Mouse (Mus musculus) natural killer cell, adult 2 months (primary cell): Measurements from ENCODE around the gene Fbxl8.

Experiments
- DNase-seq, 2 experiments: peaks; one replicate each; pipeline ENCODE4 v3.0.0; 2022; ENCODE audit warnings: low spot score in 2 of 2

The Fbxl8 gene

DNA sequence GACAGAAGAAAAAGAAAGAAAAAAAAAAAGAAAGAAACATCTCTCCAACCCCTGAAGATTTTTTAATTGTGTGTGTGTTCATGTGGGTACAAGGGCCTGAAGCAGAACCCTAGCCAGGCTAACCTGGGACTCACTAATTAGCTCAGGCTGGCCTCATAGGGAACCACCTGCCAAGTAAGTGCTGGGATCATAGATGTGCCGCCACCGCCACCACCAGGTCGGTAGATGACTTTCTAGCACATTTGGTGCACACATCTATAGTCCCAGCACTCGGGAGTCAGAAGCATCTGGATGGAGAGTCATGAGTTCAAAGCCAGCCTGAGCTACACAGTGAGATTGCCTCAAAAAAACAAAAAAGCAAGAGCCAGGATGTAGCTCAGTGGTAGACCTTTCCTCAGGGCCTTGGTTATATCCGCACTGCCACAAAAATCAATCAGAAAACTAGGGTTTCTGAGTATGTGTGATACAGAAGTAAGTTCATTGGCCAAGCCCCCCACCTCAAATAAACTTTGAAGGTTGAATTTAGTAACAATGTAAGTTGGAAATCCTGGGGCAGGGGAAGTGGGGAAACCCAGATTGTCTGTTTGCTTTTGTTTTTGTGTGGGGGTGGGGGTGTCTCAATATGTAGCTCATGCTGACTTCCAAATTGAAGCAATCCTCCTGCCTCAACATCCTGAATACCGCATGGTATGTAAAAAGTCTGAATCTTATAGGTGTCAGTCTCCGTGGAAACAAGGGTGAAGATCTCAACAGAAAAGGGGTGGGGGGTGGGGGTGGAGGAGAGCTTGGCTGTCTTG lies 6.9 kb upstream of the Fbxl8 start:
- DNase-seq = no peak

DNA sequence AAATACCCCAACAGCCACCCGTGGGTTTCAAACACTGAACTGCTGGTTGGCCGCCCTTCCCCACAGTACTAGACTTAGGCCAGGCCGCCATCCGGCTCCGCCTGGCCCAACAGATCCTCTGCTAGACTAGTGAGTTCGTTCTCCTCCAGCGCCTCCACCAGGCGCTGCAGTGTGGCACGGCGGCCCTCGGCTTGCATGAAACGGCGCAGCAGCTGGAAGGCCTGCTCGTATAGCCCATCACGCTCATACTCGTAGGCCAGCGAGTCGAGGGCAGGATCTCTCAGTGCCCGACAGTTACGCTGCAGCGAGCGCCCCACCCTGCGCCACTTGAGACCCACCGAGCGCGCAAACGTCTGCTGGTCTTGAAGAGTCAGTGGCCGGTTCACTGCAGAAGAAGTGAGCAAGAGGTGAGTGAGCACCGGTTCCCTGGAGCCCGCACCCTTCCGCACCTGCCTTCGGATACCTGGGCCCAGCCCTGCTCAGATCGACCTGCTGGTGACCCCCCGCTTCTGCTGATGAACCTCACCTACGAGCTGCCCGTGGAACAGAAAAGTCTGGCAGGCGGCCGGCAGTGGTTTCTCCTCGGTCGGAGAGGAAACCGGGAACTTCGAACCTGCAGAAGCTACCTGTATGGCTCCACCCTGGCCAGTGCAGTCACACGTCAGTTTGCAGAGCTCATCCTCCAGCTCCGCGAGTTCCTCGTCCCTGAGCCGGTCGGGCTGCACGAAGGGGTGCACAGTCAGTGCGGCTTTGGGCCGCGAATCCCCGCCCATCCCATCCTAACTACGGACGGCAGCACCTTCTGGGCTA lies 5.3 kb upstream of the Fbxl8 start:
- no peak for DNase-seq

DNA sequence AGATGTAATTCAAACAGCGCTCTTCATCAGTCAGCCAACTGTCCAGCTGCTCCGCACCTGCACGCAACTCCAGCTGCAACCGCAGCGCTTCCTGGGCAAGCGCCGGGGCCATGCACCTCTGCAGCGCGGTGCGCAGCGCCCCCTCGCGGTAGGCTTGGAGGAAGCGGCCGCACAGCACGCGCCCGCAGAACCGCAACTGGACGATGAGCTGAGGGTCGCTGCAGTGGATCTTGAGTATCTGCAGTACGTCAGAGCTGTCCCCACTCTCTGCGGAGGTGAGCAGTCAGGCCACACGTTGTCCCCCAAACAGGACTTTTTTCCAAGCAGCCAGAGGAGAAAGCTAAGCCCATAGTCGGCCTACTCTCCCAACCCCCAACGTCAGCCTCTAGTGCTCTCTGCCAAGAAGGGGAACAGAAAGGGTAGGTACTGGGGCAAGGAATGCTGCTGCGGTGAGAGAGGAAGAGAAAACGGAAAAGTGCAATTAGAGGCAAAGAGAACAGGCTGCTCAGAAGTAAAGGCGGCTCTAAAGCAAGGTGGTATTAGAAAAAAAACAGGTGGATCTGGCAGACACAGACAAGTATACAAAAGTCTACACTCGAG lies 4.6 kb upstream of the Fbxl8 start:
- peak; percentile 62 to 73 for DNase-seq

DNA sequence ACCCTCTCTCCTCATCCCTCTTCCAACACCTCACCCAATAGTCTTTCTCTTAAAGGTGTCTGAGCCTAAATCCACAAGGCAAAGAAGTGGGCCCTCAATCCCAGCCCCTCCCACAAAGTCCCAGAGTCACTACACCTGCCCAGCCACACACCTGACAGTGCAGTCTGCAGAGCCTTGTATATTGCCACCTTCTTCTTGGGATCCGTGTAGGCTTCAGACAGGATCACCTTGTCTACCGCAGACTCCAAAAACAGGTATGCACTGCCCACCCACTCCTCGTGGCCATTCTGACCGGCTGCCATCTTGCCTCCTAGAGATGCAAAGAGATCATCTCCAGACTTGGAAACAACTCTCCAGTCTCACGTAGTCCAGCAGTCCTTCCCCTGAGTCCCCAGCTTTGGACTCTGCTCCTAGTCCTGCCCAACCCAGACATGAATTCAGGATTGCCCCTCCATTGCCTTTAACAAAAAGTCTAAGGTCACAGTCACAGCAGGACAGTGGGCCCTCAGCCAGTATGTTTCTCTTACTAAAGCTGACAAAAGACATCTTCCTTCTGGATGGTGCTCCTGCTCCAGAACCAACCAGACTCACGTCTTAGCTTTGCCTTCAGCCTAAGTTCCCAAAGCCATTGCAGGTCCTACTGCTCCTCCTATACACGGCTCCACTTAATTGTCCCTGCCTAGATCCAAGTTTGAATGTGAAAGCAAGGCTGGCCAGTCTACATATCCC lies 3.9 kb upstream of the Fbxl8 start:
- DNase-seq = no peak

DNA sequence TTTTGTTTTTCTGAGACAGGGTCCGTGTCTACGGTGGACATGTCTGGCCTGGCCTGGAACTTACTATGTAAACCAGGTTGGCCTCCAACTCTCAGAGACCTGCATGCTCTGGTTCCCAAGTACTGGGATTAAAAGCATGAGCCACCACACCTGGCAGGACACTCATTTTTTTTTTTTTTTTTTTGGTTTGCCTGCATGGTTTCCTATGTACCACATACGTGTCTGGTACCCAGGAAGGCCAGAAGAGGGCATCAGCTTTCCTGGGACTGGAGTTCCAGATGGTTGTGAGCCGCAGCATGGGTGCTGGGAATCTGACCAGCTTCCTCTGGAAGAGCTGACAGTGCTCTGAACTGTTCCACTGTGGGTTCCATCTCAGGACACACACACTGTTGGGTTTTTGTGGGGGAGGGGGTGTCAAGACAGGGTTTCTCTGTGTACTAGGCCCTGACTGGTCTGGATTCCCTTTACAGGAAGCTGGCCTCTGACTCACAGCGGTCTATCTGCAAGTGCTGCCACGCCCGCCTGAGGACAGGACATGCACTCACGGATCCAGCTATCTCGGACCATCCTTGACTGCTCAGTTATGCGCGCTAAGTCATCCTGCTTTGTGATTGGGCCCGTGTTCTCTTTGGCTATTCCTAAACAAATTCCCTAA lies 3.0 kb upstream of the Fbxl8 start:
- no peak for DNase-seq

DNA sequence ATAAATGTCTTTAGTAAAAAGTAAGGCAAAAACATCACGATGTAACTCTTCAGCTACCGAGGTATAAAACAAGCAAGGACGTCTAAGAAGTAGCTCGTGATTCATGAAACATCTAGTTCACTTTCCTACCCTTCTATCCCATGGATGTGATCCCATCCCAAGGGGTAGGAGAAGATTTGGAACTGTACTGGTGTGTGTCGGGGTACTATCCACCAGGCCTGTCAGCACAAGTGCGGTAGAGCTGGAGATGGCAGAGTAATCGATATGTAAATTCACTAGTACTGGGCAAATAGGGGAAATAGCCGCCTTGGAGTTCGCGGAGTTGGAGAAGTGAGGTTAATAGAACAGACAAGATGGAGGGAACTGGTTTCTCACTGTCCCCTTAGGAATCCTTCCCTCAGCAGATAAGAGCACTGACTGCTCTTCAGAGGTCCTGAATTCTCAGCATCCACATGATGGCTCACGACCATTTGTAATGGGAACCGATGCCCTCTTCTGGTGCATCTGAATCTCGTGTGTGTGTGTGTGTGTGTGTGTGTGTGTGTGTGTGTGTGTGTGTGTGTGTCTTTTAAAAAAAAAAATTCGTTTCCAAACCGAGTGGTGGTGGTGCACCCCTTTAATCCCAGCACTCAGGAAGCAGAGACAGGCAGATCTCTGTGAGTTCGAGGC lies 1.1 kb upstream of the Fbxl8 start:
- DNase-seq = no peak

DNA sequence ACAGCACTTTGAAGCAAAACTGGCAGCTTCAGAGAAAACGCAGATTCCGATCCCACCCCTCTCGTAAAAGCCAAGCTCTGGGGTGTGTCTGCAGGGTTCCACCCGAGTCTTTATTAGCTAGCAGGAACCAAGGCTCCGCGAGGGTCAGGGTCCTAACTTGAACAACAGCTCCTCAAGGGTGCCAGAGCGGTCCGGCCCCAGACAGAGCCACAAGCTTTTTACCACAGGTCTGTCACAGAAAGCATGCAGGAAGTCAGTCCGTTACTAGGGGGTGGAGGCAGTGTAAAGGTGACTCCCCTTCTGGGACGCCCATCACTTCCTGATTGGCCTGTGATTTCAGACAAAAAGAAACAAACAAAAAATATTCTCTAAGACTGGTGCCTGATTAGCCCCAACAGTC lies 680 bp downstream of the Fbxl8 start:
- DNase-seq = peak; percentile 74 to 77

DNA sequence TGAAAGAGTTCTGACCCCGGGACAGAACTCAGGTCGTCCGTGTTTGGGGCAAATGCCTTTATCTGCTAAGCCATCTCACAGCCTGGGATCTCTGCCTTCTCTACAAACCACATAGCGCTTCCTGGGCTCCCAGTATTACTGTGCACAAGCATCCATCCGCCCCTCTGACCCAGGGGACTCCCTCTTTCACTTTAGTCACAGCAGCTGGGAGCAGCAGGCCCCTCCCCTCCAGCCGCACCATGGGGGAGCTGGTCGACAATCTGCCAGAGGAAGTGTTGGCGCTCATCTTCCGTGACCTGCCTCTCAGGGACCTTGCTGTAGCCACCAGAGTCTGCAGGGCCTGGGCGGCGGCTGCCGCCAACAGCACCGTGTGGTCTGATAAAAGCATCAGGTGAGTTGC lies 2.3 kb downstream of the Fbxl8 start:
- DNase-seq = peak in 1 of 2 experiments; percentile 53

DNA sequence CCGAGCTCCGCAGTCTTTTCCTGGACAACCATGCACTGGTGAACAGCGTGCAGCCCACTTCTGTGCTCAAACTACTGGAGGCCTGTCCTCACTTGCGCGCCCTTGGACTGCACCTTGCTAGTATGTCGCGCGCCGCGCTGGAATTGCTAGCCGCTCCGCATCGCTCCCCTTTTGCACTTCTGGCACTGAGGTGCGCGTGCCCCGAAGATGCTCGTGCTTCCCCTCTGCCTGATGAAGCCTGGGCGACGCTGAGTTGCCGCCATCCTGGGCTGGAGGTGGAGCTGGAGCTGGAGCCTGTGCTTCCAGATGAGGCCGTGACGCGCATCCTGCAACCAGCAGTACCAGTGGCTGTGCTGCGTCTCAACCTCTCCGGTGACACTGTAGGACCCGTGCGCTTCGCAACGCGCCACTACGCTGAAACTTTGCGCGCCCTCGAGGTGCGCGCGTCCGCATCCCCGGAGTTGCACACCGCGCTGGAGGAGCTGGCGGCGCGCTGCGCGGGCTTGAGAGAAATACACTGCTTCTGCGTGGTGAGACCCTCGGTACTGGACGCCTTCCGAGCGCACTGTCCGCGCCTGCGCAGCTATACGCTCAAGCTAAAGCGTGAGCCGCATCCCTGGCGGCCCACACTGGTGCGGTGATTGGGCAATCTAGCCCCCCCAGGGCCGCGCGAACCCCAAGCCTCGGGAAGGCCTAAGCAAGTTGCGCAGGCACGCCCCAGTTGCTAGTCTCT lies 4.1 kb downstream of the Fbxl8 start:
- no peak for DNase-seq

DNA sequence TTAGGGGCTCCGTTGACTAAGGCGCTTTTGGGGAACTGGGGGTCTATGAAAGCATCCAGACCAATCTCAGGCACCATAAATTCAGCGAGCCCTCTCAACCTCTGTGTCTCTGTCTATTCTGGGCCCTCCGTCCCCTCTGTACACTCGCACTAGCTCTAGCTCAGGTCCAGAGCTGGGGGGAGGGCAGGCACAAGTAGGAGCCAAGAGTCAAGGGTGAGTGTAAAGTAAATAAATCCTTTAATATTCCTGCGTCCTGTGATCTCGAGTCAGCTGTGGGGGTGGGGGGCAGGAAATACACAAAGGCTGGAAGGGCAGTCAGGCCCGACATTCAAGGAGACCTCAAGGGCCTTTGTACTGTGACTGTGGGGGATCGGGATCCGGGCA lies 4.6 kb downstream of the Fbxl8 start:
- no peak for DNase-seq

DNA sequence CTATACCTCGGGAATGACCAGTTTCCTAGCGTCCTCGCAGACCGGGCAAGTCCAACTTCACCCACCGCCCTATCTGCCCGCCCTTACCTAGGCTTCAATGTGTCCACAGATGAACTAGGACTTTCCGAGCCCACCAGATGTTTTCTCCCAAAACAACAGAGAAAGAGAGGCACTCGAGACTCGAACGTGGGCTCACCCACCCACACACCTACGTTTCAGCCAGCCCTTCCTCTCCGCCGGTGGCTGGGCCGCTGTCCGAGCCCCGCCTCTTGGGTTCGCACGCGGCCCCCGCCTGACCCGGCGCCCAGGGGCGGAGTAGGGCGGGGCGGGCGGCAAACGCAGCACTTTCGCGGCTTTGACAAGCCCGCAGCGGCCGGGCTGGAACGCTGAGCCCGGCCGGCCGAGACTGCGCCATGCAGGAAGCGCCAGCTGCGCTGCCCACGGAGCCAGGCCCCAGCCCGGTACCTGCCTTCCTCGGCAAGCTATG lies 5.1 kb downstream of the Fbxl8 start, which contains the start of gene Hsf4:
Hsf4 (plus strand) TSS at position 341 of the 487 bp plus-strand sequence.
- DNase-seq = peak; percentile 37 to 49

DNA sequence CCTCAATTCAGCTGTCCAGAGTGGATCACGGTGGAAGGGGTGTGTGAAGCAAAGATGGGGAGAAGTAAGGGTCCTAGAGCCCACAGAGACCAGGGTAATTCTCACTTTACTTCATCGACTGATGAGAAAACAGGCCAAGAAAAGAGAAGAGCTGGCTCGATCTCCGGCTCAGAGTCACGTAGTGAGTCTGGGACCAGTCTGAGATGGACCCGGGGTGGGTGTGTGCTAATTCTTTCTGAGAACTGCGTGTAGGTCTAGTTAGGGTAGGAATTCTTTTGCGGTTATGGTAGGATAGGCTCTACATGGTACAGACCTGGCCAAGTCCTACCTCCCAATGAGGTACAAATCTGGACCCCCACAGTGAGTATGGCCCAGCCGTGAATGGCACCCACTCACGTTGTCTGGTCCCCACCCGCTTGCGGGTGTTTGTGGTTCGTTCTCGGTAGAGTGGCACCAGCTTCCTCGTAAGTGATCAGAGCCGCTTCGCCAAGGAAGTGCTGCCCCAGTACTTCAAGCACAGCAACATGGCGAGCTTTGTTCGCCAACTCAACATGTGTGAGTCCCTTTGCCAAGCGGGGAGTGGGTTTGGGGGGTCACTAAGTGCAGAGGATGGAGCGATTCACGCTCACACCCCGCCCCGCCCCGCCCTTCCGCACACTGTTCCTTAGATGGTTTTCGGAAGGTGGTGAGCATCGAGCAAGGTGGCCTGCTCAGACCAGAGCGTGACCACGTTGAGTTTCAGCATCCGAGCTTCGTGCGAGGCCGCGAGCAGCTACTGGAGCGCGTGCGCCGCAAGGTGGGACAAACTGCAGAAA lies 5.9 kb downstream of the Fbxl8 start:
- DNase-seq = peak; percentile 48 to 55

DNA sequence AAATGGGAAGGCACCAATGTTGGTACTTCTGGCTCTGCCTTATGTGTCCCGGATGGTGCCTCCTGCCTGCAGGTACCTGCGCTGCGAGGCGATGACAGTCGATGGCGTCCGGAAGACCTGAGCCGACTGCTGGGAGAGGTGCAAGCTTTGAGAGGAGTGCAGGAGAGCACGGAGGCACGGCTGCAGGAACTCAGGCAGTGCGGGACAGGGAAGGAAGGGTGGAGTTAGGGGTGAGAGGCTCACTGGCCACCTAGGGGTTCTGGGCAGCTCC lies 6.4 kb downstream of the Fbxl8 start:
- DNase-seq = no peak

DNA sequence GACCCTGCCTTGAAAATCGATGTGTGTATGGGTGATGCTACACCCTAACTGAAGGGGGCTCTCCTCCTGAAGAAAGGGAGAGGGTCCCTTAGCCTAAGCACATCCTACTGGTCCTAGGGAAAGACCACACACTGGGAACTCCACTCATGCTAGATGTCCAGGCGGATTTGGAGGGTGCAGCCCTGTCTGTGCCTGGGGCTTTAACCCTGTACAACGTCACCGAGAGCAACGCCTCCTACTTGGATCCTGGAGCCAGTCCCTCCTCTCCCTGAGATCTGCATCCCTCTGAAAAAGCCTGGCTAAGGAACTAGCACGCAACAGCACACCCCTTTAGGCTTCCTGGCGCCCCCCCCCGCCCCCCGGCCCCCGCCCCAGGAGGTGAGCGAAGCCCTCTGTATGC lies 10.9 kb downstream of the Fbxl8 start:
- DNase-seq = no peak

DNA sequence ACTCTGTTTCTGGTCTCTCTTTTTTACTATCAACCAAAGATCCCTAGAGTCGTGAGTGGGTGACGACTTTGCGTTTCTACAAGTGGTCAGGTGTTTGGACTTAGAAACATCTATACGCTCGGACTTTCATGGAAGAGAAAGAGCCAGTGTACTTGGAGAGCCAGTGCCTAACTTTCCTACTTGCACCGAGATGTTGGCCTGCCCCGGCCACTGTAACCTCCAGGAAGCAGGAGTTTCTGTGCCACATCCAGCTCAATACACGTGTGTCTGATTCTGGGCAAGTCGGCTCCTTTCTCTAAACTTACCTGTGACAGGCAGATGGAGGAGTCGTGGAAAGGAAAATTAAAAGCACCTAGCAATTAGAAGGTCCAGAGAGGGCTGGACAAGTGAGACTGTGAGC lies 11.4 kb downstream of the Fbxl8 start, which contains the start of gene Nol3:
Nol3 (plus strand) TSS at position 301 of the 400 bp plus-strand sequence.
- DNase-seq = no peak

DNA sequence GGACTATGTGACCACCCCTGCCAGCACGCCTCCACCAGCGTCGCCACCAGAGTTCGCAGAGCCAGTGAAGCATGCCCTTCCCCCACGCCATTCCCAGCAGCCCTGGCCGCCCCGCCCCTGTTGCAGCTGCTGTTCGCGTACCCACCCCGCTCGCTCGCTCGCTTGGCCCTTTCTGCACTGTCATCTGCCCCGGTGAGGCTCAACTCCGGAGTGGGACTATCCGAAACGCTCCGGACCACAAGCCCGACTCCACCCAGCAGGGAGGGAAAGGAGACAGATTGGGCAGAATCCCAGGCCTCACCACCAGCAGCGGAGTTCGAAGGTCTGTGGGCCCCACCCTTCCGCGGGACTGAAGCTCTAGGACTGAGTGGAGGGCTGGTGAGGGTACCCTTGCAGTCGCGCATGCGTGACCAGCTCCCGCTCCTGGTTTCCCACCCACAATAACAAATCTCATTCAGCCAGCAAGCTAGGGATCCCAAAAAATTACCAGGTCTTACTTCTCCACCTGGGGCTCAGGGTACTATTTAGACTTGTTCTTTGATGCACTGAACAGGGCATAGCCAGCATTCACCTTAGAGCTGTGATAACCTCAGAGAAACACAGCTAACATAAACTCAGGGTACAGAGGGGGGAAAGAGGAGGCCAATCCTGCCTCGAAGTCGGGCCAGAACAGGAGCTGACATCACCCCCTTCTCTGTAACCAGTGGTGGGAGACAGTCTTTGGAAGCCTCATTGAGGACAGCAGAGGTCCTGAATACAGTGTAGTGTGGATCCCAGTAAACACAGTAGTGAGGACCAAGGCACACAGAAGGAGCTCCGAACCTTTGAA lies 12.1 kb downstream of the Fbxl8 start:
- DNase-seq = no peak

DNA sequence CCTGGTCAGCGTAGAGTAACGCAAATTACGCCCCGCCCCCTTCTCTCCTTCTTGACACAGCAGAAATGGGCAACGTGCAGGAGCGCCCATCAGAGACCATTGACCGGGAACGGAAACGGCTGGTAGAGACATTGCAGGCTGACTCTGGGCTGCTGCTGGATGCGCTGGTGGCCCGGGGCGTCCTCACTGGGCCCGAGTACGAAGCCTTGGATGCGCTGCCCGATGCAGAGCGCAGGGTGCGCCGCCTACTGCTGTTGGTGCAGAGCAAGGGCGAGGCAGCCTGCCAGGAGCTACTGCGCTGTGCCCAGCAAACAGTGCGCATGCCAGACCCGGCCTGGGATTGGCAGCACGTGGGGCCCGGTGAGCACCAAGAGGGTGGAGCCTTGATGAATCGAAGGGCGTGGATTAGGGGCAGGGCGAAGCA lies 14.5 kb downstream of the Fbxl8 start:
- no peak for DNase-seq

DNA sequence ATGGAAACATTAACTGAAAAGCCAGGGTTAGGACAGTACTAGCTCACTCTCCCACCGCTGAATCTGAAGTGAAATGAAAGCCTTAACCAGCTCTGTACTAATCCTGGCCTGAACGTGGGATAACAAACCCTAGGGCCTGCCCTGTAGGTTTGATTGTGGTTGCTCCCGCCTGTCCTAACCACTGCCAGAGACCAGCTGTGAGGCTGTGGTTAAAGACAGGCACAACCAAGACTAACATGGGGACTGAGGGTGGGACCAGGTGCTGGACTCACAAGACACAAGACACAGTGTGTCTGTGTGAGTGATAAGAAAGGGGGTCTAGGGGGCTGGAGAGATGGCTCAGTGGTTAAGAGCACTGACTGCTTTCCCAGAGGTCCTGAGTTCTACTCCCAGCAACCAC lies 16.1 kb downstream of the Fbxl8 start:
- no peak for DNase-seq
